Mouse (Mus musculus): Measurements from ENCODE around the gene Brd3.
A peak's percentile ranks its signal among the peaks of the same experiment; 100 is the strongest.
"Not testable (repeated sequence)": the region's sequence is repeated elsewhere in the genome, so short reads cannot be mapped to it uniquely, and the experiment has no call there.

Gene Brd3

GRCm38 (mm10) chr2:27507562-27507961 lies at the start of gene Brd3:
Gene Brd3, minus strand, starts transcription at chr2:27507662.
- no peak for DNase-seq (ENCODE audit: low spot score in 2 of 2)

- DNase-seq (ENCODE audit: low spot score in 2 of 2): no peak
These were observed 49.5 kb upstream of the Brd3 start for GRCm38 (mm10) chr2:27556921-27557320.

DNA sequence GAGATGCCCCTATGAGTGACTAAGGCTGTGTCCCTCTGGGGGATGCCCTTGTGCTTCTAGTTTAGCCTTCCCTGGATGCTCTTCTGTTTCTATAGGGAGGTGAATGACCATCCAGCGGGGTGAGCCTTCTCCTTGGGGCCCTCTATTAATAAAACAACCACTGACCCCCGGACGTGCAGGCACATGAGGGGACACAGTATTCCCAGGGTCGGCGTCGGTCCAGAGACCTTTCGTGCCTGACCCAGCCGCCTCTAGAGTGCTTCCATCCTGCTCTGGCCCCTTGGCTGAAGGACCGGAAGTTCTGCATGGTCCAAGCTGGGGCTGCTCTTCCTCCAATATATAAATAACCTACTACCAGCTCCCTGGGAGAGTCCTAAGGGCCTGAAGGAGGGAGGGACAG lies 46.8 kb upstream of the Brd3 start:
- DNase-seq (ENCODE audit: low spot score in 2 of 2): no peak

GRCm38 (mm10) chr2:27552620-27553287 lies 45.3 kb upstream of the Brd3 start:
- DNase-seq (ENCODE audit: low spot score in 2 of 2): peak; percentile 44 to 74

GRCm38 (mm10) chr2:27548664-27549369 lies 41.4 kb upstream of the Brd3 start:
- DNase-seq (ENCODE audit: low spot score in 2 of 2): no peak

DNA sequence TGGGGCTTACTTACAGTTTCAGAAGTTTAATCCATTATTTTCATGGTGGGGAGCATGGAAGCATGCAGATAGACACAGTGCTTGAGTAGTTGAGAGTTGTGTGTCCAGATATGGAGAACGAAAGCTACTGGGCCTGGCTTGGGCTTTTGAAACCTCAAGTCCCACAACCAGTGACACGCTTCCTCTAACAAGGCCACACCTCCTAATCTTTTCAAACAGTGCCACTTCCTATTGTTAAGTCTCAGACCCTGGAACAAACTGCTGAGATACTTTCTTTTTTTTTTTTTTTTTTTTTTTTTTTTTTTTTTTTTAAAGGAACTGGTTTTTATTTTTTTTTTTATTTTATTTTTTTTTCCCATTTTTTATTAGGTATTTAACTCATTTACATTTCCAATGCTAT lies 40.5 kb upstream of the Brd3 start:
- no peak for DNase-seq (ENCODE audit: low spot score in 2 of 2)

GRCm38 (mm10) chr2:27547326-27547725 lies 39.9 kb upstream of the Brd3 start:
- no peak for DNase-seq (ENCODE audit: low spot score in 2 of 2)

GRCm38 (mm10) chr2:27546041-27546440 lies 38.6 kb upstream of the Brd3 start:
- not testable (repeated sequence) for DNase-seq (ENCODE audit: low spot score in 2 of 2)

DNA sequence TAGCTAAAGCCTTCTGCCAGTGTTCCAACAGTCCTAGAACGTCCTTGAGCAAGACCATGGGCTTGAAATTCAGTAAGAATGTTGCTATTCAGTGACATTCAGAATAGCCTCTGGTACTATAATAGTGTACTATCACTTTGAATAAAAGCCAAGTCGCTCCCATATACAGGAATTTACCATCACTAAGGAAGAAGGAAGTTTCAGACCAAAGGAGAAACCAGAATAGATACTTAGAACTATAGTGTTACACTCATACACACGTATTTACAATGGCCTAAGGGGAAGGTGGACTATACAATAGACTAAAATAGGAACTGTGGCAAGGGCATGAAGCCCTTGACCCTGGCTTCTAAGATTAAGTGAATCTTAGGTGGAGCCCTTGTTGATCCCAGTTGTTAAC lies 38.1 kb upstream of the Brd3 start:
- not testable (repeated sequence) for DNase-seq (ENCODE audit: low spot score in 2 of 2)

GRCm38 (mm10) chr2:27544613-27545012 lies 37.2 kb upstream of the Brd3 start:
- DNase-seq (ENCODE audit: low spot score in 2 of 2): no peak

DNA sequence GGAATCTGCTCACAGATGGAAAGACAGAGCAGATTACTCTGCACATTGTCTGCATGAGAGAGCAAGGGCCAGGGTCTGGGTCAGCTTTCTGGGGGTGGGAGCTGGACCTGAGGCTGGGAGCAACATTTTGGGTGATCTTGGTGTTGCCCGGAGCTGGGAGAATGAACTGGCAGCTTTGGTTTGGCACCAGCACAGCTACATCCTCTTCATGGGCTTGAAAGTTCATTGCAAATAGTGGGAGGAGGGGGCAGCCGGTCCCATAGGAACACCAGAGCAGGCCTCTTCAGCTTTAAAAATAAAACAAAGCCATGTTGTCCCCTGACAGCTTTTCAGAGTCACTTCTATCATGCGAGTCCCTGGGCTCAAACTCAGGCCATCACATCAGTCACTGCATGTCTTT lies 33.8 kb upstream of the Brd3 start:
- no peak for DNase-seq (ENCODE audit: low spot score in 2 of 2)

DNA sequence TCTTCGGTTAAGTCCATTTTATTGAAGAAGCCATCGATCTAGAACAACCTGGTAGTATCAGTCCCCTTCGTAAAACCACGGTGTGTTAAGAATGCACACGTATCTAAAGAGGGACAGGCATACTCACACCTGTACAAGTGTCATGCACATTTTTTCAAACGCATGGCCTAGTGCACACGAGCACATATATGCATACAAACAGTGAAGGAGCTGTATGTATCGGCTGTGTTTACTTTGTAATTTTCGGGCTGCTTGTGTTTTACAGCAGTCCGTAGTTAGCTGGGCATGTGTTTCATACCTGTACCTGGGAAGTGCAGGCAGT lies 33.0 kb upstream of the Brd3 start:
- no peak for DNase-seq (ENCODE audit: low spot score in 2 of 2)

- peak; percentile 98 to 99 for DNase-seq (ENCODE audit: low spot score in 2 of 2)
These were observed 32.5 kb upstream of the Brd3 start for GRCm38 (mm10) chr2:27539772-27540514.

GRCm38 (mm10) chr2:27539336-27539735 lies 31.9 kb upstream of the Brd3 start:
- DNase-seq (ENCODE audit: low spot score in 2 of 2): no peak

- DNase-seq (ENCODE audit: low spot score in 2 of 2): not testable (repeated sequence)
These were observed 31.2 kb upstream of the Brd3 start for GRCm38 (mm10) chr2:27538455-27539330.

GRCm38 (mm10) chr2:27518283-27518682 lies 10.8 kb upstream of the Brd3 start:
- no peak for DNase-seq (ENCODE audit: low spot score in 2 of 2)

GRCm38 (mm10) chr2:27516289-27516688 lies 8.8 kb upstream of the Brd3 start:
- no peak for DNase-seq (ENCODE audit: low spot score in 2 of 2)

- DNase-seq (ENCODE audit: low spot score in 2 of 2): peak in 1 of 2 experiments; percentile 6
These were observed 8.1 kb upstream of the Brd3 start for GRCm38 (mm10) chr2:27515341-27516166.

GRCm38 (mm10) chr2:27514639-27515328 lies 7.3 kb upstream of the Brd3 start, which contains the start of gene Wdr5:
Gene Wdr5, plus strand, starts transcription at chr2:27515157.
- peak; percentile 90 to 97 for DNase-seq (ENCODE audit: low spot score in 2 of 2)

DNA sequence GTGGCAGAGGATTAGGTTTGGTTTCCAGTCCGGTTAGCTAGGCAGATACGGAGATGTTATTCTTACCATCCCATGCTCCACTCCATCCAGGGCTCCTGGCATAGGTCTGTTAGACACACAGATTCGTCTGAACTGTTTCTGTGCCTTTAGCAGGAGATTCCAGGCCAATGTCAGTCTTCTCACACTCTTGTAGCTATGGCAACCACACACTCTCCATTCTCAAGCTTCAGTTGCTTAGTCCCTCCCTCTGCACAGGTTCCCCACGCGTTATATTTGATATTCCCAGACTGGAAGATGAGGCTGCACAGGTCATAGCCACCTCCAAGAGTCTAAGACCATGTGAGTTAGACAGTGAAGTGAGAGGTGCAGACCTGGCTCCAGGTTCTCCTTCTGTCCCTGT lies 6.4 kb upstream of the Brd3 start:
- DNase-seq (ENCODE audit: low spot score in 2 of 2): peak in 1 of 2 experiments; percentile 5
